Mouse (Mus musculus): ENCODE data around the gene Igf2r. TPM values are rescaled to one million over a fixed set of nuclear protein-coding genes. Genes with fewer than 3 reads are reported as not detected.

Igf2r gene
- polyA plus RNA-seq, 1 experiment from 2014 or later, result 9.6 TPM

GRCm38 (mm10) chr17:12754243-12755007 lies 15.0 kb downstream of the Igf2r start:
- 91% methylated on average over 3 of the region's 3 CpGs for WGBS
- no peak overlapping the region for H3K4me2 ChIP-seq (ENCODE audit: low read length)
- H3K4me3 ChIP-seq (ENCODE audit: low read depth, low read length), result no peak overlapping the region
- H3K4me1 ChIP-seq (ENCODE audit: control insufficient read depth, insufficient read depth, low read length), result peaks cover 3% of the 10 kb centered on the region; the same call in 1 of the 2 replicates
- H3K27ac ChIP-seq (ENCODE audit: low read length), result no peak overlapping the region
- no peaks in the 10 kb centered on the region for H3K27me3 ChIP-seq (ENCODE audit: control insufficient read depth, insufficient read depth, low read depth, low read length)
- no peak overlapping the region for H3K9ac ChIP-seq (ENCODE audit: low read depth, low read length)
- no peaks in the 10 kb centered on the region for H3K36me3 ChIP-seq (ENCODE audit: control insufficient read depth, insufficient read depth, low read length)
- no peaks in the 10 kb centered on the region for H3K9me3 ChIP-seq (replicated peaks; ENCODE audit: control insufficient read depth, low read length, poor library complexity, severe bottlenecking)
- no peak for ATAC-seq

- H3K4me1 ChIP-seq (ENCODE audit: control insufficient read depth, insufficient read depth, low read length), result peaks cover 4% of the 10 kb centered on the region; the same call in 1 of the 2 replicates
- 0 out of 2 replicates have a peak, but pooled peaks cover 2% of the 10 kb centered on the region for H3K36me3 ChIP-seq (ENCODE audit: control insufficient read depth, insufficient read depth, low read length)
- H3K4me2 ChIP-seq (ENCODE audit: low read length), result no peak overlapping the region
- H3K27ac ChIP-seq (ENCODE audit: low read length), result no peak overlapping the region
- WGBS, result 72% methylated on average over 4 of the region's 4 CpGs
- H3K4me3 ChIP-seq (ENCODE audit: low read depth, low read length), result no peak overlapping the region
- no peaks in the 10 kb centered on the region for H3K27me3 ChIP-seq (ENCODE audit: control insufficient read depth, insufficient read depth, low read depth, low read length)
- no peak for ATAC-seq
- H3K9ac ChIP-seq (ENCODE audit: low read depth, low read length), result no peak overlapping the region
- no peaks in the 10 kb centered on the region for H3K9me3 ChIP-seq (replicated peaks; ENCODE audit: control insufficient read depth, low read length, poor library complexity, severe bottlenecking)
Measured at GRCm38 (mm10) chr17:12753050-12753449, 16.4 kb downstream of the Igf2r start.

GRCm38 (mm10) chr17:12751641-12752040 lies 17.8 kb downstream of the Igf2r start:
- 89% methylated on average over 4 of the region's 4 CpGs for WGBS
- Histone ChIP-seq H3K4me2 (ENCODE audit: low read length) (no peak overlapping the region), H3K9me3 (replicated peaks; ENCODE audit: control insufficient read depth, low read length, poor library complexity, severe bottlenecking) (no peaks in the 10 kb centered on the region), H3K36me3 (ENCODE audit: control insufficient read depth, insufficient read depth, low read length) (0 out of 2 replicates have a peak, but pooled peaks cover 2% of the 10 kb centered on the region), H3K9ac (ENCODE audit: low read depth, low read length) (no peak overlapping the region), H3K4me3 (ENCODE audit: low read depth, low read length) (no peak overlapping the region), H3K4me1 (ENCODE audit: control insufficient read depth, insufficient read depth, low read length) (peaks cover 4% of the 10 kb centered on the region; the same call in 1 of the 2 replicates), H3K27ac (ENCODE audit: low read length) (no peak overlapping the region), H3K27me3 (ENCODE audit: control insufficient read depth, insufficient read depth, low read depth, low read length) (no peaks in the 10 kb centered on the region)
- ATAC-seq, result no peak

GRCm38 (mm10) chr17:12751218-12751617 lies 18.2 kb downstream of the Igf2r start:
- no peak overlapping the region for H3K4me3 ChIP-seq (ENCODE audit: low read depth, low read length)
- 56% methylated on average over 4 of the region's 4 CpGs for WGBS
- ATAC-seq, result no peak
- peaks cover 4% of the 10 kb centered on the region; the same call in 1 of the 2 replicates for H3K4me1 ChIP-seq (ENCODE audit: control insufficient read depth, insufficient read depth, low read length)
- 0 out of 2 replicates have a peak, but pooled peaks cover 2% of the 10 kb centered on the region for H3K36me3 ChIP-seq (ENCODE audit: control insufficient read depth, insufficient read depth, low read length)
- H3K27ac ChIP-seq (ENCODE audit: low read length), result no peak overlapping the region
- H3K9ac ChIP-seq (ENCODE audit: low read depth, low read length), result no peak overlapping the region
- H3K9me3 ChIP-seq (replicated peaks; ENCODE audit: control insufficient read depth, low read length, poor library complexity, severe bottlenecking), result no peaks in the 10 kb centered on the region
- H3K27me3 ChIP-seq (ENCODE audit: control insufficient read depth, insufficient read depth, low read depth, low read length), result no peaks in the 10 kb centered on the region
- H3K4me2 ChIP-seq (ENCODE audit: low read length), result no peak overlapping the region

- Histone ChIP-seq H3K4me2 (ENCODE audit: low read length) (no peak overlapping the region), H3K4me1 (ENCODE audit: control insufficient read depth, insufficient read depth, low read length) (peaks cover 4% of the 10 kb centered on the region; the same call in 1 of the 2 replicates), H3K4me3 (ENCODE audit: low read depth, low read length) (no peak overlapping the region), H3K9ac (ENCODE audit: low read depth, low read length) (no peak overlapping the region), H3K27me3 (ENCODE audit: control insufficient read depth, insufficient read depth, low read depth, low read length) (no peaks in the 10 kb centered on the region), H3K36me3 (ENCODE audit: control insufficient read depth, insufficient read depth, low read length) (peaks cover 2% of the 10 kb centered on the region; the same call in 1 of the 2 replicates), H3K9me3 (replicated peaks; ENCODE audit: control insufficient read depth, low read length, poor library complexity, severe bottlenecking) (no peaks in the 10 kb centered on the region), H3K27ac (ENCODE audit: low read length) (no peak overlapping the region)
- 83% methylated on average over 9 of the region's 9 CpGs for WGBS
- ATAC-seq, result no peak
Measured at GRCm38 (mm10) chr17:12750591-12751170, 18.8 kb downstream of the Igf2r start.

- Histone ChIP-seq H3K4me3 (ENCODE audit: low read depth, low read length) (no peak overlapping the region), H3K4me1 (ENCODE audit: control insufficient read depth, insufficient read depth, low read length) (peaks cover 4% of the 10 kb centered on the region; the same call in 1 of the 2 replicates), H3K36me3 (ENCODE audit: control insufficient read depth, insufficient read depth, low read length) (peaks cover 10% of the 10 kb centered on the region; the same call in 1 of the 2 replicates), H3K9ac (ENCODE audit: low read depth, low read length) (0 out of 2 replicates have a peak overlapping the region, but pooled peaks have one; percentile 20), H3K4me2 (ENCODE audit: low read length) (no peak overlapping the region), H3K27me3 (ENCODE audit: control insufficient read depth, insufficient read depth, low read depth, low read length) (no peaks in the 10 kb centered on the region), H3K9me3 (replicated peaks; ENCODE audit: control insufficient read depth, low read length, poor library complexity, severe bottlenecking) (no peaks in the 10 kb centered on the region), H3K27ac (ENCODE audit: low read length) (no peak overlapping the region)
- WGBS, result 49% methylated on average over 8 of the region's 8 CpGs
- ATAC-seq, result no peak
Measured at GRCm38 (mm10) chr17:12749421-12750367, 19.8 kb downstream of the Igf2r start.

- Histone ChIP-seq H3K27me3 (ENCODE audit: control insufficient read depth, insufficient read depth, low read depth, low read length) (no peaks in the 10 kb centered on the region), H3K9ac (ENCODE audit: low read depth, low read length) (no peak overlapping the region), H3K4me3 (ENCODE audit: low read depth, low read length) (no peak overlapping the region), H3K4me2 (ENCODE audit: low read length) (no peak overlapping the region), H3K27ac (ENCODE audit: low read length) (no peak overlapping the region), H3K36me3 (ENCODE audit: control insufficient read depth, insufficient read depth, low read length) (peaks cover 30% of the 10 kb centered on the region), H3K9me3 (replicated peaks; ENCODE audit: control insufficient read depth, low read length, poor library complexity, severe bottlenecking) (peaks cover 18% of the 10 kb centered on the region), H3K4me1 (ENCODE audit: control insufficient read depth, insufficient read depth, low read length) (peaks cover 4% of the 10 kb centered on the region; the same call in 1 of the 2 replicates)
- WGBS, result 84% methylated on average over 4 of the region's 4 CpGs
- ATAC-seq, result no peak
Measured at GRCm38 (mm10) chr17:12745761-12746160, 23.7 kb downstream of the Igf2r start.

- H3K27me3 ChIP-seq (ENCODE audit: control insufficient read depth, insufficient read depth, low read depth, low read length), result no peaks in the 10 kb centered on the region
- no peak for ATAC-seq
- no peaks in the 10 kb centered on the region for H3K4me1 ChIP-seq (ENCODE audit: control insufficient read depth, insufficient read depth, low read length)
- H3K36me3 ChIP-seq (ENCODE audit: control insufficient read depth, insufficient read depth, low read length), result peaks cover 30% of the 10 kb centered on the region
- WGBS, result 83% methylated on average over 1 of the region's 1 CpGs
- H3K27ac ChIP-seq (ENCODE audit: low read length), result no peak overlapping the region
- H3K4me3 ChIP-seq (ENCODE audit: low read depth, low read length), result no peak overlapping the region
- no peak overlapping the region for H3K9ac ChIP-seq (ENCODE audit: low read depth, low read length)
- peaks cover 18% of the 10 kb centered on the region for H3K9me3 ChIP-seq (replicated peaks; ENCODE audit: control insufficient read depth, low read length, poor library complexity, severe bottlenecking)
- no peak overlapping the region for H3K4me2 ChIP-seq (ENCODE audit: low read length)
Measured at GRCm38 (mm10) chr17:12744071-12744470, 25.4 kb downstream of the Igf2r start.

Data from midbrain, embryonic 16.5 days (tissue).